8 mouse cellular contexts compared by ENCODE assay signal in the genomic region with DNA sequence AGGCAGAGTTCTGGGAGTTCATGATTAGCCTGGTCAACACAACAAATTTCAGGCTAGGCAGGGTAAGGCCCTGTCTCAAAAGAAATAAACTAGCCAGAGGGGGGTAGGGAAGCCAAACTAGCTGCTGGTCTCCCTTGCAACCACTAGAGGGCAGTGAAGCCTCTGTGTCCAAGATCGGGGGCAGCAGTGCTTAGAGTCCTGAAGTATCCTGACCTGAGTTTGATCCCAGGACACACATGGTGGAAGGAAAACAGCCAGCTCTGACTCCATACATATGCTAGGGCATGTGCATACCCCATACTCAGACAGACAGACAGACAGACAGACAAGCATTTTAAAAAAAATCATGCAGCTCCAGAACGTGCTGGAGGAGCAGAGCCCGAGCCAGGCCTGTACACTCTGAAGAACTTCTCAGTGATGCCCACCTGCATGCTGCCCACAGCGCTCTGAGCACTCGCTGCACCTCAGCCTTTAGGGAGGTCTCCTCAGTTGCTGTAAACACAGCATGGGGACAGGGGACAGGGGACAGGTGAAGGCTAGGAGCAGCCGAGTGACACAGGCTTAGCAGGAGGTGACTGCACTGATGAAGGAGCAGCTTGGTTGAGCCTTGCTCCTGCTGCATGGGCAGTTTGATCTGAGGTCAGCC. TPM values are rescaled to one million over a fixed set of nuclear protein-coding genes. Genes with fewer than 3 reads are reported as not detected.
DNase-seq lines count a peak whose midpoint lies in the region; ATAC-seq and TF ChIP-seq lines count a peak whose summit lies in the region.

No protein-coding gene starts in this region.

- DNase-seq in adrenal gland, adult 2 months = peak; percentile 49
- DNase-seq in adrenal gland, postnatal 4 days (ENCODE audit: low spot score in 2 of 2) = no peak
- DNase-seq in ES-CJ7 (ENCODE audit: low read depth, low spot score) = peak; percentile 80
- peak; percentile 30 for DNase-seq in cerebellum, adult 8-10 months
- DNase-seq in spleen, adult 2 months (ENCODE audit: low read depth in 1 of 2, low spot score in 2 of 2) = peak in 1 of 2 experiments; percentile 38

- no peaks in the 10 kb centered on the region for H3K27me3 ChIP-seq in intestine, postnatal 0 days (replicated peaks; ENCODE audit: control insufficient read depth, insufficient read depth, low read length)
- H3K27me3 ChIP-seq in lung, embryonic 16.5 days (ENCODE audit: control insufficient read depth, insufficient read depth, low read depth, low read length) = no peaks in the 10 kb centered on the region
- H3K27me3 ChIP-seq in spleen, adult 2 months (ENCODE audit: control insufficient read depth, insufficient read depth, low read length) = no peaks in the 10 kb centered on the region

- H3K4me2 ChIP-seq in intestine, postnatal 0 days (replicated peaks; ENCODE audit: low read depth) = no peak overlapping the region
- no peak overlapping the region for H3K4me2 ChIP-seq in lung, embryonic 16.5 days (ENCODE audit: low read depth, low read length)

- H3K36me3 ChIP-seq in intestine, postnatal 0 days (ENCODE audit: control insufficient read depth, insufficient read depth) = peaks cover 42% of the 10 kb centered on the region
- H3K36me3 ChIP-seq in lung, embryonic 16.5 days (ENCODE audit: control insufficient read depth, insufficient read depth, low read length) = peaks cover 2% of the 10 kb centered on the region; the same call in 1 of the 2 replicates
- H3K36me3 ChIP-seq in spleen, adult 2 months (ENCODE audit: control insufficient read depth, insufficient read depth, low read length) = peaks cover 36% of the 10 kb centered on the region

- 69% methylated on average over 6 of the region's 6 CpGs for WGBS in intestine, postnatal 0 days
- 64% methylated on average over 6 of the region's 6 CpGs for WGBS in lung, embryonic 16.5 days
- 72% methylated on average over 6 of the region's 6 CpGs for WGBS in spleen, adult 2 months

- no peak overlapping the region for H3K27ac ChIP-seq in intestine, postnatal 0 days (ENCODE audit: low read depth, low read length)
- H3K27ac ChIP-seq in lung, embryonic 16.5 days (ENCODE audit: low read length) = no peak overlapping the region
- no peak overlapping the region for H3K27ac ChIP-seq in spleen, adult 2 months (ENCODE audit: insufficient read depth, low read length)

- no peaks in the 10 kb centered on the region for H3K4me1 ChIP-seq in intestine, postnatal 0 days (replicated peaks; ENCODE audit: control insufficient read depth, insufficient read depth, low read length)
- H3K4me1 ChIP-seq in lung, embryonic 16.5 days (replicated peaks; ENCODE audit: control insufficient read depth, insufficient read depth, low read length) = no peaks in the 10 kb centered on the region
- peaks cover 8% of the 10 kb centered on the region; the same call in 1 of the 2 replicates for H3K4me1 ChIP-seq in spleen, adult 2 months (ENCODE audit: control insufficient read depth, insufficient read depth, insufficient read length)

- H3K4me3 ChIP-seq in intestine, postnatal 0 days (ENCODE audit: low read depth, low read length) = no peak overlapping the region
- no peak overlapping the region for H3K4me3 ChIP-seq in lung, embryonic 16.5 days (ENCODE audit: low read length)
- no peak overlapping the region for H3K4me3 ChIP-seq in spleen, adult 2 months (ENCODE audit: extremely low read depth, insufficient read depth, insufficient read length)

- TF ChIP-seq CTCF in intestine, postnatal 0 days (IDR thresholded peaks at IDR 0.05; ENCODE audit: low read depth) = peak; percentile 92
- TF ChIP-seq CTCF in spleen, adult 2 months (IDR thresholded peaks at IDR 0.05; ENCODE audit: extremely low read depth, insufficient read depth, insufficient read length, insufficient replicate concordance) = peak; percentile 85; the same call in 1 of the 2 replicates

- no peak for TF ChIP-seq POLR2A in spleen, adult 2 months (IDR thresholded peaks at IDR 0.05; ENCODE audit: low read depth, low read length)

- H3K9ac ChIP-seq in intestine, postnatal 0 days (ENCODE audit: low read depth, low read length) = no peak overlapping the region
- no peak overlapping the region for H3K9ac ChIP-seq in lung, embryonic 16.5 days (ENCODE audit: low read length)

- ATAC-seq in granulocyte monocyte progenitor cell, adult 5-6 weeks (replicated peaks; ENCODE audit: poor library complexity, severe bottlenecking) = peak; percentile 46
- ATAC-seq in intestine, postnatal 0 days = 0 out of 2 replicates have a peak, but pooled peaks have one; percentile 29
- ATAC-seq in lung, embryonic 16.5 days (ENCODE audit: low read depth) = peak; percentile 68; the same call in 1 of the 2 replicates

- H3K9me3 ChIP-seq in intestine, postnatal 0 days (ENCODE audit: control insufficient read depth) = no peaks in the 10 kb centered on the region
- H3K9me3 ChIP-seq in lung, embryonic 16.5 days (ENCODE audit: control insufficient read depth, low read length) = no peaks in the 10 kb centered on the region

RNA-seq across cellular contexts. Expression of gene Bid, which starts 18.3 kb away (rescaled TPM):
- 1 to 10 TPM; 3.5 to 4.7 TPM for total RNA-seq in adrenal gland, adult 2 months (2021)
- 2.7 and 3.0 TPM in 2 replicates for polyA plus RNA-seq in adrenal gland, adult 2 months (2012; rRNA removed)
- total RNA-seq in adrenal gland, postnatal 4 days (2021) = 10 to 100 TPM; 13.4 to 16.8 TPM
- total RNA-seq in granulocyte monocyte progenitor cell, adult 5-6 weeks (2014; fragmentation: Nextera tagmentation) = 90.9 and 98.7 TPM in 2 replicates
- total RNA-seq in granulocyte monocyte progenitor cell, adult 5-6 weeks (2017) = 64.6 and 66.4 TPM in 2 replicates
- 24.8 and 28.6 TPM in 2 replicates for polyA plus RNA-seq in intestine, postnatal 0 days (2015; fragmentation: Nextera tagmentation; extraction: Ambion mirVana)
- 15.2 and 17.5 TPM in 2 replicates for polyA plus RNA-seq in lung, embryonic 16.5 days (2015; fragmentation: Nextera tagmentation; extraction: Ambion mirVana)
- polyA plus RNA-seq in spleen, adult 2 months (2012; rRNA removed) = 23.6 and 24.0 TPM in 2 replicates

Comparison
In these comparisons a context has a peak if more than half of its experiments do, and no peak if none do; other contexts are left out.
1. DNase-seq: peak in adrenal gland, adult 2 months (single experiment), ES-CJ7 (single experiment) and cerebellum, adult 8-10 months (single experiment); none in adrenal gland, postnatal 4 days (0 of 2).
2. Peak in every context shown above with its lines, with median percentiles within 50 percentile points of each other: ATAC-seq.